Mouse (Mus musculus) spleen, embryonic (tissue): ENCODE measurements around the gene Phgdh.

ENCODE experiments used
- CTCF ChIA-PET: fragments of 350-600 bp; sonication (Branson Sonifier 250); formaldehyde crosslinking; loops from one replicate; lab custom pipeline; 2022; lab: Charles Lee

Gene Phgdh

DNA sequence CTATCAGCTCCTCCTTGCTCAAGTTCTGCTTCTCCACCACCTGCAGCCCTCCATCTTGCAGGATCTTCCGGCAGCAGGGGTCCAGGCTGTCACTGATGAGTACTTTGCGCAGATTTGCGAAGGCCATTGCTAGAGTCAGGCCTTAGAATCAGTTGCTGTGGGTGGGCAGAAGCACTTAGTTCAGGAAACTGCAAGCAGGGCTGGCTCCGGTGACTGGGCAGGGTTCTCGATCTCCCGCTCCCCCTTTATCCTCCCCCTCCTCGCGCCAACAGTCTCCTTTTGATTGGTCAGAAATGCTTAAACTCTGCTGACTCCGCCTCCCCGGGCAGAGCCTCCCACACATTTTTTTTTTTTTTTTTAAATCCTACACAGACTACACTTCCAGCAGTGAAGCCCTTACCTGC lies at the start of gene Phgdh:
Gene Phgdh (minus strand): TSS at position 285 of the 404 bp plus-strand sequence.
- CTCF ChIA-PET, result interaction anchor here (0.7 to 1.6 kb wide), 3 partner anchors 9 to 23 kb away, joined by 3 to 9 read pairs (median 4); no protein-coding TSS in a partner anchor

GRCm38 (mm10) chr3:98389305-98389704 lies 49.5 kb upstream of the Phgdh start:
- CTCF ChIA-PET, result no interaction called here

DNA sequence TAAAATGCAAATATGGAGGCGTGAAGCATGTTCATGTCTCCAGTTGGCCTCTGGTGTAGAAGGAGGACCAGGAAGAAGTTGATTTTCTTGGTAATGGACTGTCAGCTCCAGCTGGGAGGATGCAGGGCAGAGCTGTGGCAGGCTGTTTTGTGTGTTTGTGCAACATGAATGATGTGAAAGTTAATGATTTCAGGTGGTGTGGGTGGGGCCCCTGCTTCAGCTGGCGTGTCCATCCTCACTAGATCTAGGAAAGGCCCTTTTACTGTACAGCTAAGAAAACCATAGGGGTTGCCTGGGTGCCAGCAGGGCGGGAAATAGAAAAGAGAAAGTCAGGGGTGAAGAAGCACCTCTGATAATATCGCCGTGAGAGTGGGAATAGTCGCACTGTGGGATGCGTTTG lies 48.0 kb upstream of the Phgdh start:
- CTCF ChIA-PET, result no interaction called here

GRCm38 (mm10) chr3:98387086-98387485 lies 47.3 kb upstream of the Phgdh start:
- CTCF ChIA-PET, result no interaction called here

DNA sequence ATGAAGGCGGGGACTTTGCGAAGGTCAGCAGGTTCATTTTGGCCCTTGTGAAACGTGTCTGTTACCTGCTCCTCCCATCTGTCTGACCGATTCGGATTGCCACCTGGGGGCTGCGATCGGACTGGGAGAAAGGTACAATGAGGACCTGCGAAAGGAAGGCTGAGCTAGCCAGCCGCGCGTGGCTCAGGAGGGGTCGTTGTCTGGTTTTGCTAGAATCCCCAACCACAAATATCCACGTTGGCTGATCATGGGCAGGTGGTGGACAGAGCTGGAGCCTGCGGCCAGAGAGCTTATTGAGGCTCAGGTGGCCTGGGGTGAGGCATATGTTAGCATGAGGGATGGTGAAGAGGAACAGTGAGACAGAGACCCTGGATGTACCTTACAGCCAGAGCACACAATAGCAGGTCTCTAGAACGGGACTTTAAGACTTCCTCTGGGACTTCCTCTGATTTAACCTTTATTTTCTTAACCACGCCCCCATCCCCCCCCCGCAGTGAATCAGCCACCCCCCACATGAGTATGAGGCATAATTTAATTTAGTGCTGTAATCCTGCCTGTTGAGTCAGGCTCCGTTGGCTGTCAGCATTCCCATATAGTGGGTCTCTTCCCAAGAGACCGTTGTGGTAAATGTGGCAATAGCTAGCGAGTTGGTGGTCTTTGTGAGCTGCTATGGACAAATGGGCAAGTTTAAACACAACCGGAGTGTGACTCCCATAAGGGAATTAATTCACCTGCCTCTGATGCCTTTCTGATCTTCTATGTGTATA lies 43.4 kb upstream of the Phgdh start:
- CTCF ChIA-PET, result interaction anchor here (0.6 to 0.7 kb wide), 2 partner anchors 66 to 388 kb away, joined by 3 to 4 read pairs; no protein-coding TSS in a partner anchor

DNA sequence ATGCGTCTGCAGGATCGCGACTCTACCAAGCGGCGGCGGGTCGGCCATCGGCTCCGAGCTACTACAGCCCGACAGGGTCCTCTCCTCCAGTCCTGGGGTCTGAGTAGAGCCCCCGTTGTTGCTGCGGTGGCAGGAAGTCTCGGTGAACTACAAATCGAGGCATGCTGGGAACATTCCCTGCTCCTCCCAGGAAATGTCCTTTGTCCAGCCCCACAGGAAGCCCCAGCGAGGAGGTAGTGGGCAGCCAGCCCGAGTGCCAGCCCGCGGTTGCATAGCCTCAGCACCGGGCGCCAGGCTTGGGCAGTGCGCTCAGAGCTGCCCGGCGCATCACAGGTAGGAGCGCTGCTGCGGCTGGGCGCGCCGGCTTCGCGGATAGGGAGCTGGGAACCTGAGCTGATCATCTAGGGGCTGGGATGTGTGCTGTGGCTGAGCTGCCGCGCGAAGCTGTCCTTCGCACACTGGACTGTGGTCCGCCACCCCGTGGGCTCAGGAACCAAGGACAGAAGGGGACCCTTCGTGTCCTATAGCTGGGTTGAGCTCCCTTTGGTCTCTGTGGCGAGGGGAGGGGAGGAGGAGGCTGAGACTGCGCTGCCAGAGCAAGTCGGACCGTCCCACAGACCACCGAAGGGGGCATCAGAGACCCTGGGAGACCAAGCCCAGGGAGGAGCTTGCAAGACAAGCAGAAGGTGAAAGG lies 42.6 kb upstream of the Phgdh start, which contains the start of gene Zfp697:
Gene Zfp697 (plus strand): TSS at position 216 of the 694 bp plus-strand sequence.
- CTCF ChIA-PET, result no interaction called here

- CTCF ChIA-PET, result no interaction called here
These were observed 42.0 kb upstream of the Phgdh start for GRCm38 (mm10) chr3:98381677-98382245.

DNA sequence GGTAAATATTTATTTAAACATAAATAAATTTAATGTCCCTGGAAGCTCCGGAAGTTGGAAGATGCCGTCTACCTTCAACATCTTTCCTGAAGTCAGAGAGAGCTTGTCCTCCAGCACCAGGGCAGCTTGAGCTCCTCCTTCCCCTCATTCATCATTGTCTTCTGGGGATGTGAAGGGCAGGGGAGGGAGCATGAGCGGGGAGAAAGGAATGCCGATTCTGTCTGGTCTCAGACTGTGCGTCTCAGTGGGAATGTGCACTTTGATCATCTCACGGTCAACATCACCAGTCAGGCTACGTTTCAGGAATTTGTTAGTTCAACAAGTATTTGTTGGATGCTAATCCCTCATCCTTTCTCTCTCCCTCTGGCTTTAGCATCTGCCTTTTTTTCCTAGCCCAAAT lies 39.4 kb upstream of the Phgdh start:
- CTCF ChIA-PET, result no interaction called here

- CTCF ChIA-PET, result no interaction called here
These were observed 38.5 kb upstream of the Phgdh start for GRCm38 (mm10) chr3:98378267-98378666.

- CTCF ChIA-PET, result interaction anchor here (0.6 kb wide), 1 partner anchor 51 kb away, joined by 3 read pairs; no protein-coding TSS in a partner anchor
These were observed 35.2 kb upstream of the Phgdh start for GRCm38 (mm10) chr3:98374980-98375379.

DNA sequence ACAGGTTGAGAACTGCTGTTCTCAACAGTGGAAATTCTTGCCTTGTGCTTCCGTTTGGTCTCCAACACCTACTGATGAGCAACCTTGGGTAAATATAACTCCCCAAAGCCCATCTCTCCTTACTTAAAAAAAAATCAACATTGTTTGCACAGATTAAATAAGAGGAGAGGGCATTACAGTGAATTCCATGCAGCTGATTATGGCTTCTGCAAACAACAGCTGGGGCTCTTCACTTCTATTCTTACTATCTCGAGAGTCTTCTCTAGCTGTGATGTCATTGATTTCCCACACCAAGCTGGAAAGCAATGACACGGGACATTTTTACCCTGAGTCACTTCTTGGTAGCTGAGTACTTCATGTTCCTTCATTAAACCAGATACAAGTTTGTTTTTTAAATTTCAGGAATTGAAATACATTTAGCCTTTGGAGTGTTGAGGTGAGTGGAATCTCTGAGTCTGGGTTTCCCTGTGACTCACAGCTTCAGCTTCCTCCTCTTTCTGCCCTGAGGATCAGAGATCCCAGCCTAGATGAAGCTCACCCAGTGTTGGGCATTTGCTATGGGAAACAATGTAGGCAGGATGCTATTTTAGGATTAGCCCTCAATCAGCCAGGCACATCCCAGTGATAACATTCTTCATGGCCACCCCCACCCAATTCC lies 34.4 kb upstream of the Phgdh start:
- CTCF ChIA-PET, result interaction anchor here (0.6 to 0.8 kb wide), 2 partner anchors 11 to 51 kb away, joined by 3 read pairs; no protein-coding TSS in a partner anchor

GRCm38 (mm10) chr3:98368776-98369175 lies 29.0 kb upstream of the Phgdh start:
- CTCF ChIA-PET, result no interaction called here

DNA sequence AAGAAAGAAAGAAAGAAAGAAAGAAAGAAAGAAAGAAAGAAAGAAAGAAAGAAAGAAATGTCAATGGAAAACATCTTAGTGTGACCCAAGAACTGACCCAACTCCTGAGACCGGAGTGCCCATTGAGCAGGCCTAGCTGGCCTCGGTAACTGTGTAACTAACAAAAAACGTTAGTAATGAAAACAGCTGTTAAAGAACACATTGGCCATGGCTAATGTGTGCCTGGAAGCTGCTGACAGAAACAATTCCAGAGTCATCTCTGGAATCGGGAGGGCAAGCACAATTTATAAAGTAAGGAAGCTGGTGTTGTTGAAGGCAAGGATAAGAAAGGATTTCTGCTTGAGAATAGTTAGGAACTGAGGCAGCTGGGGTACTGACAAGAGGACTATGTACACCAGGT lies 28.5 kb upstream of the Phgdh start:
- CTCF ChIA-PET, result no interaction called here

DNA sequence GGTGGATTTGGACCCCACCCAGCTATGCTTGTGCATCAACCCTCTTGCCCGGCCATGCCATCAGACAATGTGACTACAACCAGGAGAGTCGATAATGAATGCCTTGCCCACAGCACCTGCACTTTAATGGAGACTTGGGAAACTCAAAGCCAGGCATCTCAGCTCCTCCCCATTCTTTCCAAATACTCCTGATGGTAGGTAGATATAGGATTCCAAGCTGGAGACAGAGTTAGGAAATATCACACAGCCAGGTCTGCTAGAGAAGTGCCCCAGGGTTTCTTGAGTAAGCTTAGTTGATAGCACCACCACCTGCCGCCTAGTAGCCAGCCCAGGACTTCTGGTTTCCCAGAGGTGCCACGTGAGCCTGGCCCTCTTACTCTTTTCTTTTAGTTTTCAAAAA lies 27.0 kb upstream of the Phgdh start:
- CTCF ChIA-PET, result no interaction called here

GRCm38 (mm10) chr3:98366086-98366485 lies 26.3 kb upstream of the Phgdh start:
- CTCF ChIA-PET, result no interaction called here

DNA sequence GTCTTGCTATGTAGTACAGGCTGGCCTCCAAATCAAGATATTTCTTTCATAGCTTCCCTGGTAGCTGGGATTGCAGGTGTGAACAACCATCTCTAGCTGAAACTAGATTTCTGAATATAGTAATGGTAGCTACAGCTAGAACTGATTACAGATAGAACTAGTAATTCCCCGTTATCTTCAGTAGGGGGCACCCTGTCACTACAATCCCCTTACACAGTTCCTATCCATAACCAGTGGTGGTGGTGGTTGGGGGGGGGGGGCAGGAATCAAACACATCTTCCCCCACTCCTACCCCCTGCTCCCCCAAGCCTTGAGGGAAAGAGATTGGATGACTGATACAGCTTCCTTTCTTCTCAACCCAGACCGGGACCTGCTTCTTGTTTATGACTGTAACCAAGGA lies 23.0 kb upstream of the Phgdh start:
- CTCF ChIA-PET, result interaction anchor here (0.6 to 1.2 kb wide), 4 partner anchors 11 to 558 kb away, joined by 3 to 6 read pairs (median 4); no protein-coding TSS in a partner anchor

DNA sequence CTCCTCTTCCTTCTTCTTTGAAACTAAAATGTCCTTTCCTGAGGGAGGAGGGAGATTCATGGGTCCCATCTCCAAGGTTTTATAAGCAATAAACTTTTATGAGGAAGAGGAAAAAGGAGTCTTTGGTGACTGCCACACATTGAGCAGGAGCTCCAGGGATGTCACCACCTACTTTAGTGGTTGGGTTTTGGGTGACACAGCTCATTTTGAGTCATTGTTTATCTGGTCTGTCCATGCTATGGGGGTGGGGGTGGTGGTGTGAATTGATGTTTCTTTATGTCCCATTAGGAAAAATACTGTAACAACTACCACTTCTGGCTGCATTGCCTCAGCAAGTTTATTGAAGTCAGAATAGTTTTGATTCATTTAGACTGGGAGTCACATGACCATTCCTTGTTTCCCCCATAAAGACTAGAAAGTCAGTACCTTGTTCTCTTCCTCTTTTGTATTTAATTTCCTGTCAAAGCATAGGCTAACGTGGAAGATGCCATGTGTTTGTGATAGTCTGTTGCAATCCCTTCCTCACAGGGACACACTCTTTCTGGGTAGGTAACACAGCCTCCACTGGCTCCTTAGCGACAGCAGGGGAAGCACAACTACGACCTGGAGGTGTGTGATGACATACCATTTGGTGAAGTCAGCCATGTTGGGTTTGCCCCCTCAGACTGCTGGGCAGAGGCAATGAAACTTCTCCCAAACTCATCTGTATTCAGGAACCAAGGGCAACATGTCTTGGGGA lies 17.0 kb upstream of the Phgdh start:
- CTCF ChIA-PET, result no interaction called here

GRCm38 (mm10) chr3:98356026-98356365 lies 16.2 kb upstream of the Phgdh start:
- CTCF ChIA-PET, result no interaction called here

GRCm38 (mm10) chr3:98355344-98356025 lies 15.7 kb upstream of the Phgdh start:
- CTCF ChIA-PET, result no interaction called here

GRCm38 (mm10) chr3:98353892-98354291 lies 14.1 kb upstream of the Phgdh start:
- CTCF ChIA-PET, result interaction anchor here (0.7 to 1.4 kb wide), 2 partner anchors 15 to 77 kb away, joined by 5 to 9 read pairs; partner anchors contain the start of gene Phgdh
